Mouse (Mus musculus) heart, embryonic 16.5 days (tissue): ENCODE measurements around the gene Zbtb44. TPM values are rescaled to one million over a fixed set of nuclear protein-coding genes. Genes with fewer than 3 reads are reported as not detected.

ENCODE experiments used
- ATAC-seq: fragments of 200-750 bp; cut with Nextera tagmentation; replicated peaks from 2 replicates; pipeline ENCODE4 v1.8.0; 2017; ENCODE audit warnings: moderate number of reproducible peaks; ENCODE audit not compliant: insufficient read depth, low FRiP score; ENCODE audit errors: extremely low read depth
- H3K27ac ChIP-seq: fragments of 300-500 bp; sonication (generic); 2 replicates; pipeline ENCODE4 v1.5.1; 2014; ENCODE audit warnings: mild to moderate bottlenecking, low read length, control low read depth, moderate library complexity
- H3K27me3 ChIP-seq: fragments of 300-500 bp; sonication (generic); 2 replicates; pipeline ENCODE4 v1.6.1; 2014; ENCODE audit warnings: low read length, mixed read lengths; ENCODE audit not compliant: control insufficient read depth, insufficient read depth
- H3K36me3 ChIP-seq: fragments of 300-500 bp; sonication (generic); 2 replicates; pipeline ENCODE4 v1.6.1; 2014; ENCODE audit not compliant: control insufficient read depth, insufficient read depth
- H3K4me1 ChIP-seq: fragments of 300-500 bp; sonication (generic); 2 replicates; pipeline ENCODE4 v1.6.1; 2014; ENCODE audit warnings: low read length, mixed read lengths; ENCODE audit not compliant: control insufficient read depth, insufficient read depth
- H3K4me2 ChIP-seq: fragments of 300-500 bp; sonication (generic); 2 replicates; pipeline ENCODE4 v1.6.1; 2014; ENCODE audit warnings: low read depth, mild to moderate bottlenecking, control low read depth, low read length
- H3K4me3 ChIP-seq: fragments of 300-500 bp; sonication (generic); 2 replicates; pipeline ENCODE4 v1.5.1; 2014; ENCODE audit warnings: mild to moderate bottlenecking, control low read depth, low read length
- H3K9ac ChIP-seq: fragments of 300-500 bp; sonication (generic); 2 replicates; pipeline ENCODE4 v1.6.1; 2014; ENCODE audit warnings: low read length, control low read depth
- H3K9me3 ChIP-seq: fragments of 300-500 bp; sonication (generic); replicated peaks from 2 replicates; pipeline ENCODE4 v1.6.1; 2016; ENCODE audit warnings: low read length; ENCODE audit not compliant: control insufficient read depth
- WGBS: fragments of 180-500 bp; shearing (Covaris S2); extraction: QIAGEN DNeasy Blood & Tissue Kit; methylation state at CpG from one replicate; pipeline ENCODE4 v1.1.7; 2014; 5-methylcytosine and 5-hydroxymethylcytosine counted together
- polyA plus RNA-seq: library from polyadenylated mRNA; unstranded; fragments of >200 nt; fragmentation: Nextera tagmentation; extraction: Ambion mirVana; gene quantifications from 2 replicates; pipeline ENCODE4 v1.2.1, GENCODE M21; 2015

Zbtb44 gene
- polyA plus RNA-seq, 1 experiment from 2014 or later: 6.5 TPM

GRCm38 (mm10) chr9:31080726-31081125, 50.3 kb downstream of the Zbtb44 start:
- no peaks in the 10 kb centered on the region for H3K9me3 ChIP-seq
- WGBS: 65% methylated on average over 6 of the region's 6 CpGs
- ATAC-seq: no peak

GRCm38 (mm10) chr9:31082054-31082666, 51.7 kb downstream of the Zbtb44 start:
- ATAC-seq: no peak
- Histone ChIP-seq H3K4me3 (no peak overlapping the region), H3K36me3 (no peaks in the 10 kb centered on the region), H3K9ac (no peak overlapping the region), H3K27ac (no peak overlapping the region), H3K4me1 (peaks cover 4% of the 10 kb centered on the region; the same call in 1 of the 2 replicates), H3K9me3 (no peaks in the 10 kb centered on the region), H3K4me2 (no peak overlapping the region; the same call in 1 of the 2 replicates), H3K27me3 (peaks cover 19% of the 10 kb centered on the region)
- whole genome bisulfite sequencing: 11% methylated on average over 15 of the region's 15 CpGs

More at GRCm38 (mm10) chr9:31080726-31081125, 50.3 kb downstream of the Zbtb44 start:
- Histone ChIP-seq H3K27me3 (peaks cover 18% of the 10 kb centered on the region), H3K4me1 (peaks cover 4% of the 10 kb centered on the region; the same call in 1 of the 2 replicates), H3K27ac (no peak overlapping the region), H3K4me3 (no peak overlapping the region), H3K4me2 (no peak overlapping the region), H3K9ac (no peak overlapping the region), H3K36me3 (no peaks in the 10 kb centered on the region)

DNA sequence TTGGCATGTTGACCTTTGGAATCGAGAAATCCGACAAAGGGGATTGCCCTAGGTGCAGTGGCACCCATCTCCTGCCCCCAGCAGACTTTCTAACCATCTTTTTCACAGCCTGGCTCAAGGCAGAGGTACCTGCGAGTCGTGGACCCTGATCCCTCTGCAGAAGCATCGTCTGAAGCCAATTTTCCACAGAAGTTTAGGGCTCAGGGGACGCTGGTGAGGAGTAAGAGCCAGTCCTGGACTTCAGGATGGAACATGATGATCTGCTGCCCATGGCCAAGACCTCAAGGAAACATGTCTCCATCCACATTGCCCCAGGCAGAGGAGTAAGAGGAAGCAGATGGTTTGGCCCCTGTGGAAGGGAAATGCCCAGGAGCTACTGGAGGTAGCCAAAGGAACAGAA, 52.3 kb downstream of the Zbtb44 start:
- Histone ChIP-seq H3K27me3 (peaks cover 19% of the 10 kb centered on the region), H3K4me2 (no peak overlapping the region), H3K4me3 (no peak overlapping the region), H3K4me1 (no peaks in the 10 kb centered on the region), H3K9ac (no peak overlapping the region), H3K9me3 (no peaks in the 10 kb centered on the region), H3K36me3 (no peaks in the 10 kb centered on the region), H3K27ac (no peak overlapping the region)
- 71% methylated on average over 6 of the region's 6 CpGs for WGBS
- ATAC-seq: no peak

- H3K4me2 ChIP-seq: no peak overlapping the region
- H3K4me1 ChIP-seq: no peaks in the 10 kb centered on the region
- no peak for ATAC-seq
- no peaks in the 10 kb centered on the region for H3K9me3 ChIP-seq
- no peak overlapping the region for H3K9ac ChIP-seq
- H3K36me3 ChIP-seq: no peaks in the 10 kb centered on the region
- 75% methylated on average over 5 of the region's 5 CpGs for WGBS
- peaks cover 19% of the 10 kb centered on the region for H3K27me3 ChIP-seq
- no peak overlapping the region for H3K27ac ChIP-seq
- no peak overlapping the region for H3K4me3 ChIP-seq
Measured at GRCm38 (mm10) chr9:31085556-31085955, 55.1 kb downstream of the Zbtb44 start.

DNA sequence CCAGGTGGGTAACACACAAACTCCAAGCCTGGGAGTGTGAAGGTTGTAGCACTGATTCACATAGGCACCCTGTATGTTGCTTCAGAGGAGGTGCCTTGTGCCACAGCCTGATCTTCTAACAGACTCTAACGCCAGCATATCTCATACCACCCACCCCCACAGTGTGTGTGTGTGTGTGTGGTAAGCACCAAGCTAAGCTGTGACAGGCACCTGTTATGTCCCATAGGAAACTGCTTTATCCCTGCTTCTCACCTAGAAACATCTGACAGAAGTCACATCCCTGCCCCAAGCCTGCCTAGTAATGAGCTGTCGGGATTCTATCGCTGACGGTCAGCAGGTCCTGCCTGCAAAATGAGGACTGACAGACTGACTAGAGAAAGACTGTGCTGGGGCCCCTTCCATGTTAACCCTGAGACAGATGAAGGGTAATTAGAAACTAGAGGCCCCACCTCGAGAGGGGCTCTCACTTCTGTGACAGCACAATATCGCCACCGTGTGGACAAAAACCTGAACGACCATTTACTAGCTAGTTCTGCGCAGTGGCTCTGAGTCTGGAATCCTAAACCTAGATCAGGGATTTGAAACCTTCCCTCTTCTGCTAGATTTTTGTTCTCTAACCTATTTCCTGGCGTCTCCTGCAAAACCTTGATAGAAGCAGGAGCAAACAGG, 55.8 kb downstream of the Zbtb44 start:
- H3K4me2 ChIP-seq: no peak overlapping the region
- no peaks in the 10 kb centered on the region for H3K4me1 ChIP-seq
- no peak overlapping the region for H3K27ac ChIP-seq
- H3K9me3 ChIP-seq: no peaks in the 10 kb centered on the region
- no peak for ATAC-seq
- peaks cover 19% of the 10 kb centered on the region for H3K27me3 ChIP-seq
- WGBS: 10% methylated on average over 10 of the region's 10 CpGs
- H3K9ac ChIP-seq: no peak overlapping the region
- no peak overlapping the region for H3K4me3 ChIP-seq
- H3K36me3 ChIP-seq: no peaks in the 10 kb centered on the region

DNA sequence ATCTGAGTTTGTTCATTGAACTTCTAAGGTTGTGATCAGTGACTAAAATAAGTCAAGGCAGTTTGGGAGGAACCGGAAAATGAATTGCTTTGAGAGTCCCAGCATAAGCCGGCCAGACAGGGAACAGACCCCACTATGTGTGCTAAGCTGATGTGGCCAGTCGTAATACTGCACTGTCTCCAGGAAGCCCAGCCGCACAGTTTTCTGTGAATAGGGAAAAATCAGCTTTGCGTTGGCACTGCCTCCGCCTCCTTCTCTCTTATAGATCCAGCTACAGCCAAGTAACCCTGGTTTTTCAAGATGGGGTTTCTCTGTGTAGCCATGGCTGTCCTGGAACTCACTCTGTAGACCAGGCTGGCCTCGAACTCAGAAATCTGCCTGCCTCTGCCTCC, 56.3 kb downstream of the Zbtb44 start:
- ATAC-seq: no peak
- WGBS: 75% methylated on average over 7 of the region's 7 CpGs
- Histone ChIP-seq H3K4me3 (no peak overlapping the region), H3K27me3 (peaks cover 19% of the 10 kb centered on the region), H3K4me2 (no peak overlapping the region), H3K27ac (no peak overlapping the region), H3K4me1 (no peaks in the 10 kb centered on the region), H3K9ac (no peak overlapping the region), H3K9me3 (no peaks in the 10 kb centered on the region), H3K36me3 (no peaks in the 10 kb centered on the region)

DNA sequence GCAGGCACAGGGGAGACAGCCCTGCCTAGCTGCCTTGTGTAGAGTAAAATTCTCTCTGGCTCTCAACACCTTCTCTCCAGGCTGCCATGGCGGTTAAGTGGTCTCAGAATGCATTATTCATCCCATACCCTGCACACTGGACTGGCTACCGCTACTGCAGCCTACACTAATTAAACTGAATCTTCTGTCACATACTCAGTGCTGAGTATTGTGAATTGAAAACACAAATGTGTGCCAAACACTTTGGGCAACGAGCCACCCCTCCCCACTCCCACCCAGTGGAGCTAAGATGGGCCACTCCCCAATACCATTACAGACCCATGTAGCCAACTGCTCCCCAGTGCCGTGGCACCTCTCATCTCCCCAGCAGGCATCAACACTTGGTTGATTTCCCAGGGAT, 57.0 kb downstream of the Zbtb44 start:
- WGBS: 74% methylated on average over 4 of the region's 4 CpGs
- Histone ChIP-seq H3K9me3 (no peaks in the 10 kb centered on the region), H3K4me1 (no peaks in the 10 kb centered on the region)

GRCm38 (mm10) chr9:31088116-31088515, 57.7 kb downstream of the Zbtb44 start:
- WGBS: 58% methylated on average over 3 of the region's 3 CpGs
- ATAC-seq: no peak
- Histone ChIP-seq H3K4me2 (no peak overlapping the region), H3K4me3 (no peak overlapping the region), H3K4me1 (no peaks in the 10 kb centered on the region), H3K36me3 (no peaks in the 10 kb centered on the region), H3K27ac (no peak overlapping the region), H3K9me3 (no peaks in the 10 kb centered on the region), H3K27me3 (peaks cover 14% of the 10 kb centered on the region), H3K9ac (no peak overlapping the region)

More for the DNA sequence above, 57.0 kb downstream of the Zbtb44 start:
- Histone ChIP-seq H3K9ac (no peak overlapping the region), H3K4me2 (no peak overlapping the region), H3K27ac (no peak overlapping the region), H3K27me3 (peaks cover 19% of the 10 kb centered on the region), H3K36me3 (no peaks in the 10 kb centered on the region), H3K4me3 (no peak overlapping the region)
- no peak for ATAC-seq

GRCm38 (mm10) chr9:31088883-31089282, 58.4 kb downstream of the Zbtb44 start:
- ATAC-seq: no peak
- H3K4me2 ChIP-seq: no peak overlapping the region
- no peaks in the 10 kb centered on the region for H3K9me3 ChIP-seq
- WGBS: 82% methylated on average over 4 of the region's 4 CpGs
- no peak overlapping the region for H3K27ac ChIP-seq
- H3K4me1 ChIP-seq: no peaks in the 10 kb centered on the region
- H3K9ac ChIP-seq: no peak overlapping the region
- H3K36me3 ChIP-seq: no peaks in the 10 kb centered on the region
- H3K4me3 ChIP-seq: no peak overlapping the region
- peaks cover 8% of the 10 kb centered on the region; the same call in 1 of the 2 replicates for H3K27me3 ChIP-seq
